Comparison of ENCODE assay signal across 24 mouse cellular contexts in the genomic region with DNA sequence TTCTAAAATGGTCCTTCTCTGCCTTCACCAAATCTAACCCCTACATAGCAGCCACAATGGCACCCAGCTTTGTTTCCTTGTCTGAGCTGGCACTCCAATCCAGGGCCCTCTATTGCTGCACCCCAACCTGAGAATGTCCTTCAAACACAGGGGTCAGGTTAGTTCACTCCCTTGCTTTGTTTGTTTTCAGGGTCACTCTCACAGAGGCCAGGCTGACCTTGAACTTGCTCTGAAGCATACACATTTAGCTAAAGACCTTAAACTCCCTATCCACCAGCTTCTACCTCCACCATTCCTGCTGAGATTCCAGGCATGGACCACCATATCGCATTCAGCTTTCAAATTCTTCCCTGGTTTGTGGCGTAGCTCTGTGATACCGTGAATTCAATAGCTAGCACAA. TPM values are rescaled to one million over a fixed set of nuclear protein-coding genes. Genes with fewer than 3 reads are reported as not detected.
DNase-seq lines count a peak whose midpoint lies in the region; ATAC-seq lines count a peak whose summit lies in the region.
"Had no signal": no experiment of that assay in that cellular context is flagged by ENCODE, and none has a peak within 500 bp of the region (broad histone marks: within the 10 kb centered on the region; RNA-seq: fewer than 3 reads in every experiment).

No protein-coding gene starts in this region.

- H3K27ac ChIP-seq in embryonic facial prominence, embryonic 11.5 days (replicated peaks; ENCODE audit: low read depth, low read length): no peak overlapping the region
- H3K27ac ChIP-seq in embryonic facial prominence, embryonic 10.5 days (replicated peaks): no peak overlapping the region
- peak overlapping the region; percentile 27; the same call in 1 of the 2 replicates for H3K27ac ChIP-seq in kidney, embryonic 15.5 days
- H3K27ac ChIP-seq in kidney, embryonic 14.5 days (ENCODE audit: low read depth, low read length): no peak overlapping the region
- H3K27ac ChIP-seq in lung, embryonic 15.5 days: peak overlapping the region; percentile 8; the same call in 1 of the 2 replicates
- no peak overlapping the region for H3K27ac ChIP-seq in embryonic facial prominence, embryonic 13.5 days
- H3K27ac ChIP-seq: embryonic facial prominence, embryonic 15.5 days; hindbrain, embryonic 12.5 days; limb, embryonic 12.5 days; neural tube, embryonic 12.5 days had no signal

- H3K4me2 ChIP-seq in embryonic facial prominence, embryonic 11.5 days (ENCODE audit: low read depth, low read length): no peak overlapping the region
- H3K4me2 ChIP-seq in kidney, embryonic 15.5 days: no peak overlapping the region
- no peak overlapping the region for H3K4me2 ChIP-seq in kidney, embryonic 14.5 days (replicated peaks; ENCODE audit: low read depth, low read length)
- no peak overlapping the region for H3K4me2 ChIP-seq in lung, embryonic 15.5 days
- no peak overlapping the region for H3K4me2 ChIP-seq in embryonic facial prominence, embryonic 13.5 days
- H3K4me2 ChIP-seq: embryonic facial prominence, embryonic 15.5 days; heart, embryonic 12.5 days; hindbrain, embryonic 12.5 days; limb, embryonic 12.5 days; neural tube, embryonic 12.5 days had no signal

- H3K27me3 ChIP-seq in embryonic facial prominence, embryonic 11.5 days (ENCODE audit: control insufficient read depth, insufficient read depth, low read length): no peaks in the 10 kb centered on the region
- H3K27me3 ChIP-seq in embryonic facial prominence, embryonic 10.5 days (replicated peaks; ENCODE audit: low read depth, poor library complexity, severe bottlenecking): no peaks in the 10 kb centered on the region
- H3K27me3 ChIP-seq in kidney, embryonic 15.5 days: no peaks in the 10 kb centered on the region
- H3K27me3 ChIP-seq in kidney, embryonic 14.5 days (ENCODE audit: control insufficient read depth, insufficient read depth, low read length): no peaks in the 10 kb centered on the region
- no peaks in the 10 kb centered on the region for H3K27me3 ChIP-seq in lung, embryonic 15.5 days
- H3K27me3 ChIP-seq in embryonic facial prominence, embryonic 13.5 days: no peaks in the 10 kb centered on the region
- H3K27me3 ChIP-seq: embryonic facial prominence, embryonic 15.5 days; heart, embryonic 12.5 days; hindbrain, embryonic 12.5 days; limb, embryonic 12.5 days; neural tube, embryonic 12.5 days had no signal

- H3K9me3 ChIP-seq in embryonic facial prominence, embryonic 11.5 days (replicated peaks; ENCODE audit: control insufficient read depth, low read length): no peaks in the 10 kb centered on the region
- H3K9me3 ChIP-seq in embryonic facial prominence, embryonic 10.5 days: no peaks in the 10 kb centered on the region
- no peaks in the 10 kb centered on the region for H3K9me3 ChIP-seq in kidney, embryonic 15.5 days (replicated peaks)
- no peaks in the 10 kb centered on the region for H3K9me3 ChIP-seq in kidney, embryonic 14.5 days (ENCODE audit: control insufficient read depth, low read length)
- no peaks in the 10 kb centered on the region for H3K9me3 ChIP-seq in lung, embryonic 15.5 days
- no peaks in the 10 kb centered on the region for H3K9me3 ChIP-seq in embryonic facial prominence, embryonic 13.5 days
- H3K9me3 ChIP-seq: embryonic facial prominence, embryonic 15.5 days; heart, embryonic 12.5 days; hindbrain, embryonic 12.5 days; limb, embryonic 12.5 days; neural tube, embryonic 12.5 days had no signal

- 85% methylated on average over 3 of the region's 3 CpGs for WGBS in embryonic facial prominence, embryonic 11.5 days
- WGBS in embryonic facial prominence, embryonic 10.5 days: 87% methylated on average over 3 of the region's 3 CpGs
- 86% methylated on average over 3 of the region's 3 CpGs for WGBS in kidney, embryonic 15.5 days
- 91% methylated on average over 3 of the region's 3 CpGs for WGBS in kidney, embryonic 14.5 days
- WGBS in lung, embryonic 15.5 days: 80% methylated on average over 3 of the region's 3 CpGs
- 88% methylated on average over 3 of the region's 3 CpGs for WGBS in embryonic facial prominence, embryonic 13.5 days

- ATAC-seq in embryonic facial prominence, embryonic 11.5 days (replicated peaks; ENCODE audit: insufficient number of reproducible peaks, low FRiP score, low TSS enrichment, low read depth): no peak
- no peak for ATAC-seq in kidney, embryonic 15.5 days (replicated peaks; ENCODE audit: low FRiP score)
- no peak for ATAC-seq in kidney, embryonic 14.5 days (ENCODE audit: low FRiP score, low TSS enrichment)
- ATAC-seq in lung, embryonic 15.5 days (ENCODE audit: borderline replicate concordance, extremely low read depth, low FRiP score, low TSS enrichment): no peak
- no peak for ATAC-seq in embryonic facial prominence, embryonic 13.5 days (ENCODE audit: insufficient number of reproducible peaks, insufficient read depth, low FRiP score, low TSS enrichment, low read depth)
- ATAC-seq: forebrain, embryonic 16.5 days had no signal

- H3K4me1 ChIP-seq in embryonic facial prominence, embryonic 11.5 days (ENCODE audit: control insufficient read depth, insufficient read depth, low read length): 0 out of 2 replicates have a peak, but pooled peaks cover 2% of the 10 kb centered on the region
- H3K4me1 ChIP-seq in embryonic facial prominence, embryonic 10.5 days: peaks cover 44% of the 10 kb centered on the region
- H3K4me1 ChIP-seq in kidney, embryonic 15.5 days: peaks cover 50% of the 10 kb centered on the region
- H3K4me1 ChIP-seq in kidney, embryonic 14.5 days (ENCODE audit: control insufficient read depth, insufficient read depth, low read length): peaks cover 4% of the 10 kb centered on the region
- peaks cover 32% of the 10 kb centered on the region for H3K4me1 ChIP-seq in lung, embryonic 15.5 days
- H3K4me1 ChIP-seq in embryonic facial prominence, embryonic 13.5 days: peaks cover 24% of the 10 kb centered on the region

- 0 out of 2 replicates have a peak overlapping the region, but pooled peaks have one; percentile 5 for H3K9ac ChIP-seq in embryonic facial prominence, embryonic 11.5 days (replicated peaks; ENCODE audit: low read length)
- H3K9ac ChIP-seq in kidney, embryonic 15.5 days: no peak overlapping the region
- no peak overlapping the region for H3K9ac ChIP-seq in kidney, embryonic 14.5 days (ENCODE audit: low read depth, low read length)
- H3K9ac ChIP-seq in lung, embryonic 15.5 days: no peak overlapping the region
- 0 out of 2 replicates have a peak overlapping the region, but pooled peaks have one; percentile 21 for H3K9ac ChIP-seq in embryonic facial prominence, embryonic 13.5 days
- H3K9ac ChIP-seq: embryonic facial prominence, embryonic 15.5 days; heart, embryonic 12.5 days; hindbrain, embryonic 12.5 days; limb, embryonic 12.5 days; neural tube, embryonic 12.5 days had no signal

- H3K36me3 ChIP-seq in embryonic facial prominence, embryonic 11.5 days (replicated peaks; ENCODE audit: control insufficient read depth, insufficient read depth, low read depth, low read length): peaks cover 1% of the 10 kb centered on the region
- peaks cover 31% of the 10 kb centered on the region for H3K36me3 ChIP-seq in embryonic facial prominence, embryonic 10.5 days (replicated peaks)
- H3K36me3 ChIP-seq in kidney, embryonic 15.5 days: peaks cover 21% of the 10 kb centered on the region
- peaks cover 8% of the 10 kb centered on the region; the same call in 1 of the 2 replicates for H3K36me3 ChIP-seq in kidney, embryonic 14.5 days (ENCODE audit: control insufficient read depth, insufficient read depth, low read length)
- peaks cover 2% of the 10 kb centered on the region; the same call in 1 of the 2 replicates for H3K36me3 ChIP-seq in lung, embryonic 15.5 days
- H3K36me3 ChIP-seq in embryonic facial prominence, embryonic 13.5 days: peaks cover 11% of the 10 kb centered on the region

- DNase-seq in embryonic facial prominence, embryonic 11.5 days (ENCODE audit: low spot score): no peak
- no peak for DNase-seq in embryonic facial prominence, embryonic 10.5 days (ENCODE audit: low spot score)
- no peak for DNase-seq in lung, postnatal 36 days
- no peak for DNase-seq in spleen, postnatal 4 days (ENCODE audit: low spot score in 2 of 2)
- DNase-seq: adrenal gland, postnatal 14 days; cerebellum, adult 2 months; cerebellum, postnatal 25 days; gastrocnemius, postnatal 10 days; heart, adult 11 months; heart, postnatal 10 days; kidney, adult 9 months; lung, adult 18-20 months; lung, postnatal 4 days; right cerebral cortex, postnatal 14 days had no signal

- no peak overlapping the region for H3K4me3 ChIP-seq in embryonic facial prominence, embryonic 11.5 days (ENCODE audit: low read depth, low read length)
- no peak overlapping the region for H3K4me3 ChIP-seq in embryonic facial prominence, embryonic 10.5 days
- no peak overlapping the region for H3K4me3 ChIP-seq in kidney, embryonic 15.5 days (replicated peaks)
- no peak overlapping the region for H3K4me3 ChIP-seq in kidney, embryonic 14.5 days (ENCODE audit: low read length)
- no peak overlapping the region for H3K4me3 ChIP-seq in lung, embryonic 15.5 days
- no peak overlapping the region for H3K4me3 ChIP-seq in embryonic facial prominence, embryonic 13.5 days
- H3K4me3 ChIP-seq: embryonic facial prominence, embryonic 15.5 days; heart, embryonic 12.5 days; hindbrain, embryonic 12.5 days; limb, embryonic 12.5 days; neural tube, embryonic 12.5 days had no signal

RNA-seq across cellular contexts. Expression of a gene that starts 2.0 kb away (rescaled TPM):
- polyA plus RNA-seq in embryonic facial prominence, embryonic 11.5 days (2014; fragmentation: Nextera tagmentation; extraction: Ambion mirVana): 8.6 and 8.9 TPM in 2 replicates
- polyA plus RNA-seq in embryonic facial prominence, embryonic 10.5 days (2016; fragmentation: Nextera tagmentation; extraction: Ambion mirVana): 13.5 and 15.3 TPM in 2 replicates
- polyA plus RNA-seq in kidney, embryonic 15.5 days (2015; fragmentation: Nextera tagmentation; extraction: Ambion mirVana): 21.1 and 25.0 TPM in 2 replicates
- 15.8 and 20.6 TPM in 2 replicates for polyA plus RNA-seq in kidney, embryonic 14.5 days (2014; fragmentation: Nextera tagmentation; extraction: Ambion mirVana)
- 19.2 and 20.3 TPM in 2 replicates for polyA plus RNA-seq in lung, embryonic 15.5 days (2015; fragmentation: Nextera tagmentation; extraction: Ambion mirVana)
- 17.4 and 18.1 TPM in 2 replicates for polyA plus RNA-seq in embryonic facial prominence, embryonic 13.5 days (2015; fragmentation: Nextera tagmentation; extraction: Ambion mirVana)

RNA-seq across cellular contexts. Expression of a gene that starts 2.0 kb away (rescaled TPM):
- polyA plus RNA-seq in embryonic facial prominence, embryonic 11.5 days (2014; fragmentation: Nextera tagmentation; extraction: Ambion mirVana): 8.9 and 10.9 TPM in 2 replicates
- 8.8 and 9.2 TPM in 2 replicates for polyA plus RNA-seq in embryonic facial prominence, embryonic 10.5 days (2016; fragmentation: Nextera tagmentation; extraction: Ambion mirVana)
- polyA plus RNA-seq in kidney, embryonic 15.5 days (2015; fragmentation: Nextera tagmentation; extraction: Ambion mirVana): 28.7 and 31.8 TPM in 2 replicates
- polyA plus RNA-seq in kidney, embryonic 14.5 days (2014; fragmentation: Nextera tagmentation; extraction: Ambion mirVana): 23.1 and 28.1 TPM in 2 replicates
- polyA plus RNA-seq in lung, embryonic 15.5 days (2015; fragmentation: Nextera tagmentation; extraction: Ambion mirVana): 20.2 and 22.9 TPM in 2 replicates
- polyA plus RNA-seq in embryonic facial prominence, embryonic 13.5 days (2015; fragmentation: Nextera tagmentation; extraction: Ambion mirVana): 15.4 and 17.2 TPM in 2 replicates

RNA-seq across cellular contexts. Expression of a gene that starts 8.9 kb away (rescaled TPM):
- 1,340 and 1,370 TPM in 2 replicates for polyA plus RNA-seq in embryonic facial prominence, embryonic 11.5 days (2014; fragmentation: Nextera tagmentation; extraction: Ambion mirVana)
- polyA plus RNA-seq in embryonic facial prominence, embryonic 10.5 days (2016; fragmentation: Nextera tagmentation; extraction: Ambion mirVana): 1,123 and 1,138 TPM in 2 replicates
- 1,327 and 1,492 TPM in 2 replicates for polyA plus RNA-seq in kidney, embryonic 15.5 days (2015; fragmentation: Nextera tagmentation; extraction: Ambion mirVana)
- 1,650 and 2,291 TPM in 2 replicates for polyA plus RNA-seq in kidney, embryonic 14.5 days (2014; fragmentation: Nextera tagmentation; extraction: Ambion mirVana)
- polyA plus RNA-seq in lung, embryonic 15.5 days (2015; fragmentation: Nextera tagmentation; extraction: Ambion mirVana): 1,297 and 1,378 TPM in 2 replicates
- 1,597 and 1,678 TPM in 2 replicates for polyA plus RNA-seq in embryonic facial prominence, embryonic 13.5 days (2015; fragmentation: Nextera tagmentation; extraction: Ambion mirVana)

RNA-seq across cellular contexts. Expression of a gene that starts 9.1 kb away (rescaled TPM):
- polyA plus RNA-seq in embryonic facial prominence, embryonic 11.5 days (2014; fragmentation: Nextera tagmentation; extraction: Ambion mirVana): 84.9 and 91.8 TPM in 2 replicates
- 151 and 157 TPM in 2 replicates for polyA plus RNA-seq in embryonic facial prominence, embryonic 10.5 days (2016; fragmentation: Nextera tagmentation; extraction: Ambion mirVana)
- 94.2 and 99.5 TPM in 2 replicates for polyA plus RNA-seq in kidney, embryonic 15.5 days (2015; fragmentation: Nextera tagmentation; extraction: Ambion mirVana)
- 68.2 and 111 TPM in 2 replicates for polyA plus RNA-seq in kidney, embryonic 14.5 days (2014; fragmentation: Nextera tagmentation; extraction: Ambion mirVana)
- 82.4 and 88.4 TPM in 2 replicates for polyA plus RNA-seq in lung, embryonic 15.5 days (2015; fragmentation: Nextera tagmentation; extraction: Ambion mirVana)
- 91.5 and 103 TPM in 2 replicates for polyA plus RNA-seq in embryonic facial prominence, embryonic 13.5 days (2015; fragmentation: Nextera tagmentation; extraction: Ambion mirVana)

RNA-seq across cellular contexts. Expression of a gene that starts 13.7 kb away (rescaled TPM):
- 139 and 140 TPM in 2 replicates for polyA plus RNA-seq in embryonic facial prominence, embryonic 11.5 days (2014; fragmentation: Nextera tagmentation; extraction: Ambion mirVana)
- polyA plus RNA-seq in embryonic facial prominence, embryonic 10.5 days (2016; fragmentation: Nextera tagmentation; extraction: Ambion mirVana): 107 and 123 TPM in 2 replicates
- polyA plus RNA-seq in kidney, embryonic 15.5 days (2015; fragmentation: Nextera tagmentation; extraction: Ambion mirVana): 113 and 132 TPM in 2 replicates
- polyA plus RNA-seq in kidney, embryonic 14.5 days (2014; fragmentation: Nextera tagmentation; extraction: Ambion mirVana): 128 and 156 TPM in 2 replicates
- 141 and 147 TPM in 2 replicates for polyA plus RNA-seq in lung, embryonic 15.5 days (2015; fragmentation: Nextera tagmentation; extraction: Ambion mirVana)
- polyA plus RNA-seq in embryonic facial prominence, embryonic 13.5 days (2015; fragmentation: Nextera tagmentation; extraction: Ambion mirVana): 172 and 188 TPM in 2 replicates

Comparison
In these comparisons a context has a peak if more than half of its experiments do, and no peak if none do; other contexts are left out.
1. H3K27ac ChIP-seq: peak in kidney, embryonic 15.5 days (single experiment) and lung, embryonic 15.5 days (single experiment); none in embryonic facial prominence, embryonic 11.5 days (single experiment), embryonic facial prominence, embryonic 10.5 days (single experiment), kidney, embryonic 14.5 days (single experiment) and embryonic facial prominence, embryonic 13.5 days (single experiment).
2. H3K9ac ChIP-seq: peak in embryonic facial prominence, embryonic 11.5 days (single experiment) and embryonic facial prominence, embryonic 13.5 days (single experiment); none in kidney, embryonic 15.5 days (single experiment), kidney, embryonic 14.5 days (single experiment) and lung, embryonic 15.5 days (single experiment).